Mouse (Mus musculus): ENCODE measurements around the gene Csrnp2.

GRCm38 (mm10) chr15:100541426-100541825 lies 46.1 kb upstream of the Csrnp2 start:
- TF ChIP-seq POLR2A (IDR thresholded peaks at IDR 0.05; ENCODE audit: low read depth, low read length) (no peak), CTCF (IDR thresholded peaks at IDR 0.05; ENCODE audit: extremely low read depth, insufficient read length, insufficient replicate concordance, low read depth, low read length) (no peak)

Data from small intestine, adult 2 months (tissue).